Mouse (Mus musculus) brain, embryonic 18.5 days (tissue): ENCODE results near the gene Fmo5.

Experiments used
- DNase-seq: peaks from one replicate; pipeline ENCODE4 v3.0.0-alpha.2; 2012; ENCODE audit warnings: low read depth, low spot score

Fmo5 gene

GRCm38 (mm10) chr3:97680631-97681320 is 52.2 kb downstream of the Fmo5 start:
- no peak for DNase-seq

DNA sequence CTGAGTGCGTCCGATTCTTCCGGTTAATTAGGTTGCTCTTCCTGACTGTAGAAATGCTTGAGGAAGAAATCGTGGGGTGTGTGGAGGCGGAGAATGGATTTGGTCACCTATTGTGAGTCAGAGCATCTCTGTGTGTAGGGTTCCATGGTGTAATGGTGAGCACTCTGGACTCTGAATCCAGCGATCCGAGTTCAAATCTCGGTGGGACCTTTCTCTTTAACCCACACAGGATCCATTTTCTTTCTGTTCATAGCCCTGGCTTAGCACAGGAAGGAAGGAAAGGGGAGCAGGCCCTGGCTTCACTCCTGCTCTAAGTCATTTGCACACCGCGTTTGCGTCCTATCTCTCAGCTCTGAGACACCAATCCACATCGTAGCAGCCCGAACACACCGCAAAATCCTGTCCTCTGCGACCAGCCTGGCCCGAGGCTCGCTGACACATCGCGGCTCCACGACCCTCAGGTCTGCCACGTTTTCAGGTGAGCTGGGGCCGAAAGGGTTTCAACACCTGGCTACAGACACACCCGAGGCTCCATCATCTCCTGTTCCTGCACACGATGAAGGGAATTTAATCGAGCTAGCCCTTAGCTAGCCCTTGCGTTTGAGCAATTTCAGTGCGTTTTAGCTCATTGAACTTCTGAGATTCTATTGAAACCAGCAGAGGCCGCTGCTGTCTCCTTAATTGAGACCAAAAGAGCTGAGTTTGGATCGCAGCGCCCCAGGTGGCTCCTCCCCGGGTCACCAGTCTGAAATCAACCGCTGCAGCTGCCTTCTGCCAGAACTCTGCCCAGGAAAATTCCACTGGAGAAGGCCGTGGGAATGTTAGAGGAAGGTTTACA is 52.9 kb downstream of the Fmo5 start:
- DNase-seq: no peak

DNA sequence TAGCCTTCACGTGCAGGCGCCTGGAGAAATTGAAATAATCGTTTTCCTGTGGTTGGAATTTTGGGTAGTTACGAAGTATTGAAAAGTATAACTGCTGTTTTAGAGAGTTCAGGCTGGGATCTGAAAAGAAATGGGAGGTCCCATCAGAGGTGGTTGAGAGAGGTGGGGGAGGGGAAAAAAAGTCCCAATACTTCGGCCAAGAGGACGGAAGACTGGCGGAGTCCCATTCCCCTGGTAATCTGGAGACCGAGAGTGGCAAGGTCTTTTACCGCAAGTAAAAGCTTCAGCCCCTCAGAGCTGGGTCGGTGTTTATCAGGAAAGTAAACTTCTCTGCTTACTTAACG is 53.5 kb downstream of the Fmo5 start:
- DNase-seq: no peak

- DNase-seq: no peak
Measured at GRCm38 (mm10) chr3:97682576-97682975, 54.0 kb downstream of the Fmo5 start.

- DNase-seq: no peak
Measured at GRCm38 (mm10) chr3:97683560-97684195, 55.1 kb downstream of the Fmo5 start.

- no peak for DNase-seq
Measured at GRCm38 (mm10) chr3:97686372-97687117, 57.9 kb downstream of the Fmo5 start.

- DNase-seq: no peak
Measured at GRCm38 (mm10) chr3:97689289-97689688, 60.7 kb downstream of the Fmo5 start.

GRCm38 (mm10) chr3:97690590-97690989 is 62.0 kb downstream of the Fmo5 start:
- no peak for DNase-seq

DNA sequence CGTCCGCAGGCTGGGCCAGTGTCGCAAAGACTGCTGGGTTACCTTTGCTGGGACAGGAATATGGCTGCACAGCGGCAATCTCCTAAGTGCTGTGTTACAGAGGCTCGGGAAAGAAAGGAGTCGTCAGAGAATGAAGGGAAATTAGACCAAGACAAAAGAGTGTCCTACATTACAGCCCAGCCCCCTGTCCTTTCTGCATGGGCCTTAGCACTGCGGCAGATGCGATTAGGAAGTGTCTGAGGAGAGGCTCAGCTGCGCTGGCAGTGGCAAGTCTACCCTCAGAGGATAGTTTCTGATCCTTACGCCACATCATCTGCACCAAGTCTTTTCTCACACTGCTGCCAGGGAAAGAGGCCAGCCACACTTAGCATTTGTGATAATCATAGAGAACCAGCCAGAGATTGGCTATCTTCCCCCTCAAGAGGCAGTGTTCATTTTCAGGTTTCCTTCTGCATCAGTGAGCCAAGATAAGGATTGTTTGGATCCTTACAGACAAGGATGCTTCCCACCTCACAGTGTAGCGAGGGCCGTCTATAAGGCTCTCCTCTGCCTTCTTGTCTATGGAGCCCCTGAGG is 62.9 kb downstream of the Fmo5 start:
- no peak for DNase-seq

DNA sequence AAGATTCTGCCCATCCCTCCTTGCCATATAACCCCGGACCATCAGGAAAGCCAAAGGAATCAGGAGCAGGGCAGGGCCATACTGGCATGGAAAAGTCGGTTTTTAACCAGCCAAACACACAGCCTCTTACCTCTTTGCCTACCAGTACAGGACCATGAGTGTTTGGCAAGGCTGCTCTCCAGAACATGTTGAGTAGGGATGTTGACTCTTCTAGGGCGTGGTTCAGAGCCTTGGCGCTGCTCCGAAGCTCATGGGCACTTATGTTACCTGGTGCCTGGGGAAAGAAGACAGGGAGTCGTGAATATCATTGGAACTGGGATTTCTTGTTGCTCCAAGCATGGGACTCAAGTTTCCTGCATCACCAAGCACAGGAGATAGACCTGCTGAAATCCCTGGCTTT is 65.2 kb downstream of the Fmo5 start:
- DNase-seq: no peak

DNA sequence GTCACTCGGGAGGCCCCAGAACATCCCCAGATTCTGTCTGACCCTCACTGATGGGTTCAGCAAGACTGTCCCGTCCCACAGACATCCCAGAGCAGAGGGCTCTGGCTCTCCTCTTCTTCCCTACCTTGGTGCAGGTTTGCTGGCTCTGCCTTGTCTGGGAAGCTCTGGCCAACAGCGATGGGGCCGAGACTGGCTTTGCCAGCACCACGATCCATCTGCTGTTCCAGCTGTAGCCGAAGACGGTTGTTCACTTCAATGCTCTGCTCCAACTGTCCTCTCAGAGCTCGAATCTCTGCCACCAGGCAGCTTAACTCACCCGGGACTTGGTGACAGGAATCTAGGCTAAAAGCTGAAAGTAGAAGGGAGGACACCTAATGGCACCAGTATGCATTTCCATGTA is 68.3 kb downstream of the Fmo5 start:
- no peak for DNase-seq

DNA sequence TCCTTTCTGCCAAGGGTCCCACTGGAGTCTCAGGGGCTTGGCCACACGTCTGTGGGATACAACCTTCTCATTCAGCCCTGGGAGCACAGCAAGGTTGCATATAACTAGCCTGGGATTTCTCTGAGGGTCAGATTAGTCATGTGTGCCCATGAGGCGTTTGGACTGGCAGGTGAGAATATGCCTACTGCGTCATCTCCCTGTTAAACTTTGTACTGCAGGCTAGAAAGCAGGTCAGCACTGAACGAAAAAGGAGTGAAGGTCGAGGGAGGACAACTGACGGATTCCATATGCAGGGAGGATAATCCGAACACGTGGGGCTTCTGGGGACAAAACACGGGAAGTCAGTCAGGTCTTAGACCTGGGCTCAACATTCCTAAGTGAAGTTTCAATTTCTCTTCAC is 68.7 kb downstream of the Fmo5 start:
- no peak for DNase-seq

DNA sequence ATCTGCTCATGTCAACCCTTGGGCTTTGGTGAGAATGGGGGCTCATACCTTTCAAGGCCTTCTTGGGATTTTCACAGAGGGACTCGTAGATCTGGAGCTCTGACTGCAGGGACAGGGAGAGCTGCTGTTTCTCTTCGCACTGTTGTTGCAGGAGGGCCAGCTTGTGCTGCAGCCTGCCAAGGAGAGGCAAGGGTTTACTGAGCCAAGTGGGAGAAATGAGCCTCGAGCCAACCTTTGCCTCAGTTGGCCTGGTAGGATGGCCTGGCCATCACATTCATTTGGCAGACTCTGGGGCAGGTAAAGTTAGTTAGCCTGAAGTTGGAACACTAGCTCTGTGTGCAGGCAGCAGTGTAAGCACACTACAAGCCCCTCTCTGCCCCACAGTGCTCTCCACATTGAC is 70.5 kb downstream of the Fmo5 start:
- no peak for DNase-seq

DNA sequence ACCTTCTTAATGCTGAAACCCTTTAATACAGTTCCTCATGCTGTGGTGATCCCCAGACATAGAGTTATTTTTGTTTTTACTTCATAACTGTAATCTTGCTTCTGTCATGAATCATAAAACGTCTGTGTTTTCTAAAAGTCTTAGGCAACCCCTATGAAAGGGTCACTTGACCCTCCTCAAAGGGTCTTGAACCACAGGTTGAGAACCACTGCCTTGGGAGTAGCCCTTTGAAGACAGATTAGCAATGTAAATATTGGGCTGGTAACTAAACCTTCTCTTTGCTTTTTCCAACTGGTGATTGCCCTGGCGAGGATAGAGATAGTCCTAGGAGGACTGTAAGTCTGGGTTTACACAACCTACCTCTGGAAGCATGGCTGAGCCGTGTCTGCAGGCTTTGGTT is 72.6 kb downstream of the Fmo5 start:
- no peak for DNase-seq

DNA sequence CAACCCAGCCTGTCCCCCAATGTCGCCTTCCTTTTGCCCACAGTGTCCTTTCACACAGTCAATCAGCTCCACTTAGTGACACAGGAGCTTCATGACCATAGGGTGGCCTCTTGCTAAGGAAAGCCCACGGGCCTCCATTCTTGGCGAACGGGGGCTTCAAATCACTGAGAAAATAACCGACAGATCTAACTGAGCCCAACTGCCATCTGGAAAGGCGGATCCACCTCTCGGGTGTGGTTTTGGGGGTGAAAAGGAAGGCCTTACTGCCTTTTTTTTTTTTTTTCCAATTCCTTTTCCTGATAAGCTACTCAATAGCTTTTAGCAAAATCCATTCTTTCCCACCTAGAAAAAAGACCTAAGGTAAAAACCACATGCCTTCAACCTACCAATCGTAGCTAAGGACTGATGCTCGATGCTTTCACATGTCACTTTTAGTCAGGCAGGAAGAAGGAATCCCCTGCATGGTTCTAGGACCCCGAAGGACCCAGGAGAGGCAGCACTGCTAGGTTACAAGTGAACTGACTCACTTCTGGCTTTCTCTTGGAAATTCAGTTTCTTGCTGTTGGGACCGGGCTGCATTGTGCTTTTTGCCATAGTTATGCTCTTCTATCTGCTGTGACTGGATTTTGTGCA is 74.0 kb downstream of the Fmo5 start:
- DNase-seq: no peak
